Mouse (Mus musculus): ENCODE results near the gene D630003M21Rik. TPM values are rescaled to one million over a fixed set of nuclear protein-coding genes. Genes with fewer than 3 reads are reported as not detected.

D630003M21Rik gene
- total RNA-seq, 2 experiments from 2014 or later, result 3.5 to 3.7 TPM

GRCm38 (mm10) chr2:158155615-158156014, 73.4 kb downstream of the D630003M21Rik start:
- TF ChIP-seq CTCF (IDR thresholded peaks at IDR 0.05), result no peak
- intact Hi-C loops (cut with DNase I), result no loop called here
- no peak for DNase-seq (ENCODE audit: extremely low spot score in 1 of 2, low spot score in 2 of 2)
- Histone ChIP-seq H3K27ac (no peak overlapping the region), H3K4me3 (no peak overlapping the region)

GRCm38 (mm10) chr2:158155101-158155500, 73.9 kb downstream of the D630003M21Rik start:
- Histone ChIP-seq H3K4me3 (no peak overlapping the region), H3K27ac (no peak overlapping the region)
- intact Hi-C loops (cut with DNase I), result no loop called here
- DNase-seq (ENCODE audit: extremely low spot score in 1 of 2, low spot score in 2 of 2), result no peak
- no peak for TF ChIP-seq CTCF (IDR thresholded peaks at IDR 0.05)

GRCm38 (mm10) chr2:158154641-158155040, 74.4 kb downstream of the D630003M21Rik start:
- no peak overlapping the region for H3K27ac ChIP-seq
- no peak for DNase-seq (ENCODE audit: extremely low spot score in 1 of 2, low spot score in 2 of 2)
- no peak overlapping the region for H3K4me3 ChIP-seq
- intact Hi-C loops (cut with DNase I), result no loop called here
- TF ChIP-seq CTCF (IDR thresholded peaks at IDR 0.05), result no peak

GRCm38 (mm10) chr2:158153728-158154343, 75.2 kb downstream of the D630003M21Rik start:
- Histone ChIP-seq H3K27ac (no peak overlapping the region), H3K4me3 (peak overlapping the region; percentile 28; the same call in 1 of the 2 replicates)
- no peak for TF ChIP-seq CTCF (IDR thresholded peaks at IDR 0.05)
- no peak for DNase-seq (ENCODE audit: extremely low spot score in 1 of 2, low spot score in 2 of 2)
- intact Hi-C loops (cut with DNase I), result no loop called here

GRCm38 (mm10) chr2:158152685-158153309, 76.2 kb downstream of the D630003M21Rik start:
- DNase-seq (ENCODE audit: extremely low spot score in 1 of 2, low spot score in 2 of 2), result no peak
- intact Hi-C loops (cut with DNase I), result no loop called here

GRCm38 (mm10) chr2:158151077-158151476, 77.9 kb downstream of the D630003M21Rik start:
- no peak overlapping the region for H3K27ac ChIP-seq
- TF ChIP-seq CTCF (IDR thresholded peaks at IDR 0.05), result peak; percentile 16
- intact Hi-C loops (cut with DNase I), result no loop called here
- DNase-seq (ENCODE audit: extremely low spot score in 1 of 2, low spot score in 2 of 2), result no peak
- no peak overlapping the region for H3K4me3 ChIP-seq

More at GRCm38 (mm10) chr2:158152685-158153309, 76.2 kb downstream of the D630003M21Rik start:
- H3K4me3 ChIP-seq, result no peak overlapping the region
- H3K27ac ChIP-seq, result no peak overlapping the region
- no peak for TF ChIP-seq CTCF (IDR thresholded peaks at IDR 0.05)

- DNase-seq (ENCODE audit: extremely low spot score in 1 of 2, low spot score in 2 of 2), result no peak
- Histone ChIP-seq H3K27ac (no peak overlapping the region), H3K4me3 (no peak overlapping the region)
- intact Hi-C loops (cut with DNase I), result loop anchor here (2.0 kb wide), 1 partner anchor 38 kb away; no protein-coding TSS in a partner anchor
- TF ChIP-seq CTCF (IDR thresholded peaks at IDR 0.05), result no peak
Observed at GRCm38 (mm10) chr2:158146971-158147370, 82.1 kb downstream of the D630003M21Rik start.

- Histone ChIP-seq H3K4me3 (peak within 1 kb of the TSS; percentile 43), H3K27ac (peak within 1 kb of the TSS; percentile 64)
- TF ChIP-seq CTCF (IDR thresholded peaks at IDR 0.05), result peak; percentile 69
- intact Hi-C loops (cut with DNase I), result loop anchor here (2.0 kb wide), 1 partner anchor 37 kb away; no protein-coding TSS in a partner anchor
- DNase-seq (ENCODE audit: extremely low spot score in 1 of 2, low spot score in 2 of 2), result peak; percentile 69 to 75
Observed at GRCm38 (mm10) chr2:158146223-158146622, 82.8 kb downstream of the D630003M21Rik start, which contains the start of gene Tgm2. TSS of gene Tgm2 (minus strand) at chr2:158146436.

- H3K27ac ChIP-seq, result peak overlapping the region; percentile 64
Observed at GRCm38 (mm10) chr2:158145528-158146065, 83.4 kb downstream of the D630003M21Rik start.

GRCm38 (mm10) chr2:158144750-158145527, 84.1 kb downstream of the D630003M21Rik start:
- no peak overlapping the region for H3K27ac ChIP-seq
- no peak overlapping the region; the same call in 1 of the 2 replicates for H3K4me3 ChIP-seq
- no peak for TF ChIP-seq CTCF (IDR thresholded peaks at IDR 0.05)
- intact Hi-C loops (cut with DNase I), result no loop called here
- no peak for DNase-seq (ENCODE audit: extremely low spot score in 1 of 2, low spot score in 2 of 2)

More at GRCm38 (mm10) chr2:158145528-158146065, 83.4 kb downstream of the D630003M21Rik start:
- TF ChIP-seq CTCF (IDR thresholded peaks at IDR 0.05), result no peak
- intact Hi-C loops (cut with DNase I), result loop anchor here (2.0 kb wide), 1 partner anchor 37 kb away; no protein-coding TSS in a partner anchor
- no peak for DNase-seq (ENCODE audit: extremely low spot score in 1 of 2, low spot score in 2 of 2)
- H3K4me3 ChIP-seq, result peak overlapping the region; percentile 43

- TF ChIP-seq CTCF (IDR thresholded peaks at IDR 0.05), result no peak
- intact Hi-C loops (cut with DNase I), result no loop called here
- Histone ChIP-seq H3K27ac (no peak overlapping the region), H3K4me3 (no peak overlapping the region)
- no peak for DNase-seq (ENCODE audit: extremely low spot score in 1 of 2, low spot score in 2 of 2)
Observed at GRCm38 (mm10) chr2:158144263-158144662, 84.8 kb downstream of the D630003M21Rik start.

Measured in left cerebral cortex, adult 2 months (tissue).